Mouse (Mus musculus): Measurements from ENCODE around the gene Napepld. TPM values are rescaled to one million over a fixed set of nuclear protein-coding genes. Genes with fewer than 3 reads are reported as not detected.
"Not testable (repeated sequence)": the region's sequence is repeated elsewhere in the genome, so short reads cannot be mapped to it uniquely, and the experiment has no call there.

Gene Napepld
- total and polyA plus RNA-seq, 2 experiments from 2014 or later, result 1.5 to 3.9 TPM

DNA sequence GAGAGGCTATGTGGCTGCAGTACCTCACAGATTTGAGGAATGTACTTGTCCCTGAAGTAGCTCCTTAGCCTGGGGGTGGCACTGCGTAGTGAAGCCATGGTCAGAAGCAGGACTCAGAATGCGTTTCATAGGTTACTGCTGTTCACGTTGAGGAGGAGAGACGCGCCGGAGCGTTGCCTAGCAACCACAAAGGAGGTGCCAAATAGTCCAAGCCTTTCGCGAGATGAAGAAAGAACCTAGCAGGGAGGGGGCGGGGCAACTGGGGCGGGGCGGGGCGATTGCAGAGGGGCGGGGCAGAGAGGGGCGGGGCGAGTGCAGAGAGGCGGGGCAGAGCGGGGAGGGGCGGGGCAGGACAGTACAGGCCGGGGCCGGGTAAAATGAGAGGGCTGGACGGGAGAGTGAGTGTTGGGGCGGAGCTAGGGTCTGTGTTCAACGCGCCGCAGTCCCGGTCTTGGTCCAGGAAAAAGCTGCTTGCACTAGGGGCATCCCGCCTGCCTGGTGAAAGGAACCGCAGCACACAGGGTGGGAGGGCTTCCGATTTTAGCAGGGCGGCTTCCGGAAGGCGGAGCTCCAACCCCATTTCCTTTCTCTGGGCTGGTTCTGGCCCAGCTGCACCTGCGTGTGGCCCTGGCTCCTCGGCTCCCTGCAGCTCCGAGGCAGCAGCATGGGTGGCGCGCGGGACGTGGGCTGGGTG is 55.6 kb downstream of the Napepld start, which contains the start of the genes Fbxl13 and Armc10:
Gene Fbxl13 (minus strand): TSS at position 196 of the 694 bp plus-strand sequence.
Gene Armc10 (plus strand): TSS at position 375 of the 694 bp plus-strand sequence.
- Histone ChIP-seq H3K36me3 (ENCODE audit: insufficient read depth, low read length) (peaks cover 20% of the 10 kb centered on the region), H3K9ac (replicated peaks; ENCODE audit: low read length) (peak within 1 kb of the TSS; percentile 86), H3K27ac (peak within 1 kb of the TSS; percentile 81), H3K27me3 (ENCODE audit: insufficient read depth, low read length) (no peaks in the 10 kb centered on the region), H3K9me3 (ENCODE audit: low read length) (no peaks in the 10 kb centered on the region), H3K4me2 (ENCODE audit: low read depth, low read length) (peak within 1 kb of the TSS; percentile 88), H3K4me3 (ENCODE audit: low read length) (peak within 1 kb of the TSS; percentile 87), H3K4me1 (ENCODE audit: insufficient read depth, low read length) (no peaks in the 10 kb centered on the region)
- WGBS, result 2% methylated on average over 27 of the region's 40 CpGs
- TF ChIP-seq CTCF (IDR thresholded peaks at IDR 0.05; ENCODE audit: low read depth), result peak; percentile 50
- ATAC-seq (peak; percentile 97), DNase-seq (ENCODE audit: low spot score) (peak; percentile 95)

DNA sequence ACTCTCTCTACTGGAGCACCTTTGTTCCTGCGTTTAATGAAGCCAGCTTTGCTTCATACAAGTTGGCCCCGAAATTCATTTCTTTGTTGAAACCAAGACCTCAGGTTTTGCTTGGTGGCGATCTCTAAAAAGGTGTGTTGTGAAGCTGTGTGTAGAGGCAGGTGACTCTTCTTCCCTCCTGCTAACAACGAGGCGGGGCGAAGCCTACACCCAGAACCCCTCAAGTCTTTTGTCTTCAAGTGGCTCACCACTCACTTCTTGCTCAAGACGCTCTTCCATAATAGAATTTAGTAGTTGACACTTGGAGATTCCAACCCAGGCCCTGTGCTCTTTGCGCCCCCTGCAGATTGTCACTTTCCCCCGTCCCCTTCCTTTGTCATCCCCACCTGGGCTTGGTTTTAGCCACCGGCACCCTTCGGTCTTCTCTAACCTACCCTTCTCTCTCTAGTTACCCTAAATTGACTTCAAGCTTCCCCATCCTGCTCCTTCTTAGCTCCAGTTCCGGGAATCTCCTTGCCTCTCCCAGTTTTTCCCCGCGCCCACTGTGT is 56.2 kb downstream of the Napepld start:
- Histone ChIP-seq H3K27ac (peak overlapping the region; percentile 59), H3K4me2 (ENCODE audit: low read depth, low read length) (peak overlapping the region; percentile 88), H3K4me1 (ENCODE audit: insufficient read depth, low read length) (no peaks in the 10 kb centered on the region), H3K4me3 (ENCODE audit: low read length) (peak overlapping the region; percentile 87), H3K9me3 (ENCODE audit: low read length) (no peaks in the 10 kb centered on the region), H3K27me3 (ENCODE audit: insufficient read depth, low read length) (no peaks in the 10 kb centered on the region), H3K36me3 (ENCODE audit: insufficient read depth, low read length) (peaks cover 14% of the 10 kb centered on the region), H3K9ac (replicated peaks; ENCODE audit: low read length) (peak overlapping the region; percentile 18; the same call in 1 of the 2 replicates)
- 19% methylated on average over 14 of the region's 14 CpGs for WGBS
- TF ChIP-seq CTCF (IDR thresholded peaks at IDR 0.05; ENCODE audit: low read depth), result peak; percentile 44
- ATAC-seq (no peak), DNase-seq (ENCODE audit: low spot score) (no peak)

DNA sequence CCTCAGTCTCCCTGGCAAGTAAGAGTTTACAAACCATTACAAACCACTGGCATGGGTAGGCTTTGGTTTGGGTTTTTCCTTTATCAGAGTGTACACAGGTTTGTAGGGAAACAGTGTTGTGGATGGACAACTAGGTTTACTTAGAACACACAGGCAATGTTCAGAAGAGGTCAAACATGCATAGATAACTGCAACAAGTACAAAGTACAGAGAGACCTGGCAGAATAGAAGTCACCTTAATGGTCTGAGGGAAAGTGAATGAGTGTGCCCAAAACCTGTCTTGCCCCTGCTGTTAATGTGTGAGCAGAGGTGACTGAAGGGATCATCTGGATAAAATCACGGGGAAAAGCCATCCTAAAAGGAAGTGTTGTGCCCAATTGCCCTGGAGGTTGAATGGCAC is 57.6 kb downstream of the Napepld start:
- DNase-seq (ENCODE audit: low spot score) (no peak), ATAC-seq (no peak)
- peaks cover under 1% of the 10 kb centered on the region; the same call in 1 of the 2 replicates for H3K36me3 ChIP-seq (ENCODE audit: insufficient read depth, low read length)
- H3K9ac ChIP-seq (replicated peaks; ENCODE audit: low read length), result no peak overlapping the region
- no peaks in the 10 kb centered on the region for H3K27me3 ChIP-seq (ENCODE audit: insufficient read depth, low read length)
- WGBS, result 45% methylated on average over 1 of the region's 1 CpGs
- no peak overlapping the region for H3K4me2 ChIP-seq (ENCODE audit: low read depth, low read length)
- H3K4me1 ChIP-seq (ENCODE audit: insufficient read depth, low read length), result no peaks in the 10 kb centered on the region
- H3K4me3 ChIP-seq (ENCODE audit: low read length), result no peak overlapping the region
- no peak for TF ChIP-seq CTCF (IDR thresholded peaks at IDR 0.05; ENCODE audit: low read depth)
- H3K27ac ChIP-seq, result no peak overlapping the region
- H3K9me3 ChIP-seq (ENCODE audit: low read length), result no peaks in the 10 kb centered on the region

DNA sequence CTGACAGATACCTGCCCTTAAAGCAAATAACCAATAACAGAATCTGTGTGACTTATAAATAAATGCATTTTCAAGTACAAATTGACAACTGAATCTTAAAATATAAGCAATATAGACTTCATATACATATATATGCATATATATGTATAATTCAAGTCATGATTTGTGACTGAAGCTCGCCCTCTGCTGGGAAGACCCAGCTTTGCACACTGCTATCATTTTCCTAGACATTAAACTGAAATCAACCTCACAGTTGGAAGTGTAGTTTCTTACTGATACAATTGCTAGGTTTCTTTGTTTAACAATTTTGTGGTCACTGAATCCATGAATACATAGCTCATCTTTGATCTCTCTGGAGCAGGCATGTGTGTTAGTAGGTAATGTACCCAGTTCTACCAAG is 60.2 kb downstream of the Napepld start:
- no peak overlapping the region for H3K4me3 ChIP-seq (ENCODE audit: low read length)
- no peaks in the 10 kb centered on the region for H3K27me3 ChIP-seq (ENCODE audit: insufficient read depth, low read length)
- no peak overlapping the region for H3K27ac ChIP-seq
- no peak overlapping the region for H3K4me2 ChIP-seq (ENCODE audit: low read depth, low read length)
- H3K9ac ChIP-seq (replicated peaks; ENCODE audit: low read length), result no peak overlapping the region
- no peaks in the 10 kb centered on the region for H3K9me3 ChIP-seq (ENCODE audit: low read length)
- H3K36me3 ChIP-seq (ENCODE audit: insufficient read depth, low read length), result no peaks in the 10 kb centered on the region
- no peaks in the 10 kb centered on the region for H3K4me1 ChIP-seq (ENCODE audit: insufficient read depth, low read length)
- ATAC-seq (no peak), DNase-seq (ENCODE audit: low spot score) (peak; percentile 73)
- peak; percentile 83 for TF ChIP-seq CTCF (IDR thresholded peaks at IDR 0.05; ENCODE audit: low read depth)
- WGBS, result 7% methylated on average over 1 of the region's 1 CpGs

DNA sequence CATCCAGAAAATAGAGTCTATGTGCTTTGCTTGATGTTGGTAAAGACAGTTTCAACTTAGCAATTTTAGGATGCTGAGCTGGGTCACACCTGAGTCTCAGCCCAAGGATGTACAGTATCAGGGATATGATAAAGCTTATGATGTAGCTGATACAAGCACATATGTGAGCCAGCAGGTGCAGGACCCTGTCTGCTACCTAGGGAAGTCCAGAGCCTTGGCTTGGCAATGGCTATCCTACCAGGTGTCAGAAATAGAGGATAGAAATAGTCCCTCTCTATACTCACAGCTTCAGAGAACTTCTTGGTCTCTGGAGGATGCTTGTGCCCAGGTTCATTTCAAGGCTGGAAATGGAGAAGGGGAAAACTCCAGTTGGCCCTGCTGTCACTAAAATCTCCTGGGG is 75.3 kb downstream of the Napepld start:
- H3K4me3 ChIP-seq (ENCODE audit: low read length), result no peak overlapping the region
- no peak overlapping the region for H3K9ac ChIP-seq (replicated peaks; ENCODE audit: low read length)
- ATAC-seq (no peak), DNase-seq (ENCODE audit: low spot score) (no peak)
- H3K27me3 ChIP-seq (ENCODE audit: insufficient read depth, low read length), result no peaks in the 10 kb centered on the region
- no peak overlapping the region for H3K4me2 ChIP-seq (ENCODE audit: low read depth, low read length)
- H3K27ac ChIP-seq, result no peak overlapping the region
- H3K9me3 ChIP-seq (ENCODE audit: low read length), result no peaks in the 10 kb centered on the region
- no peaks in the 10 kb centered on the region for H3K4me1 ChIP-seq (ENCODE audit: insufficient read depth, low read length)
- no peaks in the 10 kb centered on the region for H3K36me3 ChIP-seq (ENCODE audit: insufficient read depth, low read length)
- no peak for TF ChIP-seq CTCF (IDR thresholded peaks at IDR 0.05; ENCODE audit: low read depth)

DNA sequence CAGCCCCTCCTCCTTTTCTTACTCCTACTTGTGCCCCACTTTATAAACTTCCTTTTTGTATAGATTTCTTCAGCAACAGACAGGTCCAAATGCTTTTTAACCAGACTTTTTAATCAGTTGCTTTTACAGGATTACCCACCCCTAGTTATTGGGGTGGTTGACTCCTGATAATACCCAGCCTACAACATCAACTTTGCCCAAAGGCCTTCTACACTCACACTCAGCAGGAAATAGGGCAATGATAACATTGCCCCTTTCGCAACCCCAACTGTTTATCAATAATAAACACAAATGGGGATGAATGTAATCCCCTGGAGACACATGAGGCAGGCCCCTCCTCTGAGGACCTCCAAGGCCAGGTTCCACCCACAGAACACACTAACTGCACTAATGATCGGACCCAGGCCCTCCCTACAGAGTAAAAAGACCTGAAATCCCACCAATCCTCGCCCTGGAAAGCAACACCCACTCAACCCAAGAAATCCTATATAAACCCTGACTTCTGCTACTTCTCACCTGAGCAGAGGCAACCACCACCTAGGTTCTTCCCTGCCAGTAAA is 84.7 kb downstream of the Napepld start:
- Histone ChIP-seq H3K9me3 (ENCODE audit: low read length) (no peaks in the 10 kb centered on the region), H3K27me3 (ENCODE audit: insufficient read depth, low read length) (no peaks in the 10 kb centered on the region), H3K4me1 (ENCODE audit: insufficient read depth, low read length) (no peaks in the 10 kb centered on the region), H3K9ac (replicated peaks; ENCODE audit: low read length) (no peak overlapping the region), H3K4me3 (ENCODE audit: low read length) (no peak overlapping the region), H3K36me3 (ENCODE audit: insufficient read depth, low read length) (no peaks in the 10 kb centered on the region), H3K4me2 (ENCODE audit: low read depth, low read length) (no peak overlapping the region), H3K27ac (no peak overlapping the region)
- TF ChIP-seq CTCF (IDR thresholded peaks at IDR 0.05; ENCODE audit: low read depth), result no peak
- ATAC-seq (no peak), DNase-seq (ENCODE audit: low spot score) (no peak)
- 81% methylated on average over 3 of the region's 3 CpGs for WGBS

DNA sequence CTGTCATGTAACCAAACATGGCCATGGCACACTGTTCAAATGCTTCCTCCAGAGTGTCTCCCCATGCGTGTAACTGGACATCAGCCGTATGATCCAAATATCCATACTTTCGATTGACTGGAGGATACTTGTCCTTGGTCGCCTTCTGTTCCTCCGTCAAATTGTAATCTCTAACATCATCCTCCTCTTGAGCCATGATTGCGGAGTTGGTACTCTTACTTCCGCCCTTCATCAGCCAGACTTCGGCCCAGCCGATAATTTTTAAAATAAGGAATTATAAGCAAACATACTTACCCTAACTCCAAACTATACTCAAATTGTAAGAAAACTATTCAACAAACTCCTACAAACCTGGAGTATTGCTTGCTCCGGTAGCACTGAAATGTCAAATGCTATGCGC is 86.9 kb downstream of the Napepld start:
- not testable (repeated sequence) for H3K36me3 ChIP-seq (ENCODE audit: insufficient read depth, low read length); DNase-seq (ENCODE audit: low spot score); ATAC-seq; H3K4me1 ChIP-seq (ENCODE audit: insufficient read depth, low read length); H3K9me3 ChIP-seq (ENCODE audit: low read length); H3K27ac ChIP-seq; H3K4me2 ChIP-seq (ENCODE audit: low read depth, low read length); H3K4me3 ChIP-seq (ENCODE audit: low read length); H3K9ac ChIP-seq (replicated peaks; ENCODE audit: low read length); H3K27me3 ChIP-seq (ENCODE audit: insufficient read depth, low read length)
- WGBS, result 97% methylated on average over 11 of the region's 11 CpGs

Other genes with a start within 250 kb of the Napepld start
- 1.9 and 2.9 TPM in 2 replicates for gene Lrrc17, start 157.8 kb downstream of the Napepld start, total RNA-seq (2014; rRNA removed)
- gene Lrrc17, start 157.8 kb downstream of the Napepld start, polyA plus RNA-seq (2015; fragmentation: Nextera tagmentation; extraction: Ambion mirVana), result 3.3 and 3.9 TPM in 2 replicates
- gene Fbxl13, start 55.8 kb downstream of the Napepld start, total RNA-seq (2014; rRNA removed), result 0.16 and 0.25 TPM in 2 replicates
- gene Fbxl13, start 55.8 kb downstream of the Napepld start, polyA plus RNA-seq (2015; fragmentation: Nextera tagmentation; extraction: Ambion mirVana), result 0.16 and 0.23 TPM in 2 replicates
- 77.9 and 78.7 TPM in 2 replicates for gene Armc10, start 55.6 kb downstream of the Napepld start, total RNA-seq (2014; rRNA removed)
- gene Armc10, start 55.6 kb downstream of the Napepld start, polyA plus RNA-seq (2015; fragmentation: Nextera tagmentation; extraction: Ambion mirVana), result 32.8 and 34.4 TPM in 2 replicates
- gene Pmpcb, start 35.7 kb upstream of the Napepld start, total RNA-seq (2014; rRNA removed), result 58.9 and 128 TPM in 2 replicates
- 64.9 and 65.2 TPM in 2 replicates for gene Pmpcb, start 35.7 kb upstream of the Napepld start, polyA plus RNA-seq (2015; fragmentation: Nextera tagmentation; extraction: Ambion mirVana)
- gene Dnajc2, start 83.9 kb upstream of the Napepld start, total RNA-seq (2014; rRNA removed), result 14.5 and 20.0 TPM in 2 replicates
- 69.8 and 70.7 TPM in 2 replicates for gene Dnajc2, start 83.9 kb upstream of the Napepld start, polyA plus RNA-seq (2015; fragmentation: Nextera tagmentation; extraction: Ambion mirVana)
- gene Psmc2, start 83.9 kb upstream of the Napepld start, total RNA-seq (2014; rRNA removed), result 28.3 and 36.9 TPM in 2 replicates
- 185 and 186 TPM in 2 replicates for gene Psmc2, start 83.9 kb upstream of the Napepld start, polyA plus RNA-seq (2015; fragmentation: Nextera tagmentation; extraction: Ambion mirVana)
- gene Slc26a5, start 164.2 kb upstream of the Napepld start, total RNA-seq (2014; rRNA removed), result 0.84 and 1.5 TPM in 2 replicates
- gene Slc26a5, start 164.2 kb upstream of the Napepld start, polyA plus RNA-seq (2015; fragmentation: Nextera tagmentation; extraction: Ambion mirVana), result 0.30 and 1.0 TPM in 2 replicates